Mouse (Mus musculus): Measurements from ENCODE around the gene Txndc16.

Txndc16 gene

DNA sequence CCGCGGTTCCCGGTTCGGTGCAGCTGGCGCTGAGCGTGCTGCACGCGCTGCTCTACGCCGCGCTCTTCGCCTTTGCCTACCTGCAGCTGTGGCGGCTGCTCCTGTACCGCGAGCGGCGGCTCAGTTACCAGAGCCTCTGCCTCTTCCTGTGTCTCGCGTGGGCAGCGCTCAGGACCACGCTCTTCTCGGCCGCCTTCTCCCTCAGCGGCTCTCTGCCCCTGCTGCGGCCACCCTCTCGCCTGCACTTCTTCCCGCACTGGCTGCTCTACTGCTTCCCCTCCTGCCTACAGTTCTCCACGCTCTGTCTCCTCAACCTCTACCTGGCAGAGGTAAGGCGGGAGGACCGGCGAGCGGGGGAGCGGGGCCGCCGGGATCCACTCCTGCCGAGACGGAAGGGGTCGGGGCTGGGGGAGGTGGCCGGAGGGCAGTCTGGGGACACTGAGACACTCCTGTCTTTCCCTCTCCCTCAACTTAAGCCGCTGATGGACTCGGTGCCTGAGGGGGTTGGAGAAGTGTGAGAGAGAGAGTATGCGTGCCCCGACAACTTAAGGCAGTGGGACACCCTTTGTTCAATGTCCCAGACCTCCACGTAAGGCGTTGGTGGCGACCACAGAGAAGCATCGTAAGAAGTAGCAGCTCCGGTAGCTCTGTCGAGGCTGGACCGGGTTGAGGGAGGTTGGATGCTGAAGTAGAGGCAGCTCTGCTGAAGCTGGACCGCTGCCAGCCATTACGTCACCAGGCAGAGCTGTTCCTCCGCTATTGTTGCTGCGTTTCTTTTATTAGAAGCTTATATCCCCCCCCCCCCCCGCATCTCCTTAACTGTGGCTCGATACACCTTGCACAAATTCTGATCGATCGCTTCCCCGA, at the start of gene Txndc16:
Gene Txndc16, minus strand, starts transcription at position 239 of the 867 bp plus-strand sequence.
- peak; percentile 82 for DNase-seq (ENCODE audit: low spot score)

- DNase-seq (ENCODE audit: low spot score): no peak
These were observed 43.9 kb upstream of the Txndc16 start for GRCm38 (mm10) chr14:45263831-45264592.

GRCm38 (mm10) chr14:45251548-45252076, 31.5 kb upstream of the Txndc16 start:
- no peak for DNase-seq (ENCODE audit: low spot score)

- peak; percentile 8 for DNase-seq (ENCODE audit: low spot score)
These were observed 21.5 kb upstream of the Txndc16 start for GRCm38 (mm10) chr14:45241613-45242012.

DNA sequence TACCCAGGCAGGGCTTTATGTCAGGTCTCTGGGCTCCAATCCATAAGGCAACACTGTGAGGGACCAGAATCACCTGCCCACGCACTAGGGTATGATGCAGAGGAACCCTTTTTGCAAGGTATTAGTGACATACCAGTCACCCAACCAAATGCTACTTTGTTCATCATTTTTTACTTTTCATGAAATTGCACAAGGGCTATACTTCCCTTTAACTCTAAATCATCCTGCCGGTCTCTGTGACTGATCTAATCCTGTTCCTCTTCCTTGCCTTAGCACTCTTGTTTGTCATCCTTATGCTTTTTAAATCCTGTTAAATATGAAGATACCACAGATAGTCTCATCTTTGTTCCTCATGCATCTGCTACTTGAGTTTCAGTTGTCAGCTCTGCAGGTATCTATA, 18.9 kb upstream of the Txndc16 start:
- no peak for DNase-seq (ENCODE audit: low spot score)

GRCm38 (mm10) chr14:45220957-45221630, 966 bp upstream of the Txndc16 start:
- DNase-seq (ENCODE audit: low spot score): no peak

DNA sequence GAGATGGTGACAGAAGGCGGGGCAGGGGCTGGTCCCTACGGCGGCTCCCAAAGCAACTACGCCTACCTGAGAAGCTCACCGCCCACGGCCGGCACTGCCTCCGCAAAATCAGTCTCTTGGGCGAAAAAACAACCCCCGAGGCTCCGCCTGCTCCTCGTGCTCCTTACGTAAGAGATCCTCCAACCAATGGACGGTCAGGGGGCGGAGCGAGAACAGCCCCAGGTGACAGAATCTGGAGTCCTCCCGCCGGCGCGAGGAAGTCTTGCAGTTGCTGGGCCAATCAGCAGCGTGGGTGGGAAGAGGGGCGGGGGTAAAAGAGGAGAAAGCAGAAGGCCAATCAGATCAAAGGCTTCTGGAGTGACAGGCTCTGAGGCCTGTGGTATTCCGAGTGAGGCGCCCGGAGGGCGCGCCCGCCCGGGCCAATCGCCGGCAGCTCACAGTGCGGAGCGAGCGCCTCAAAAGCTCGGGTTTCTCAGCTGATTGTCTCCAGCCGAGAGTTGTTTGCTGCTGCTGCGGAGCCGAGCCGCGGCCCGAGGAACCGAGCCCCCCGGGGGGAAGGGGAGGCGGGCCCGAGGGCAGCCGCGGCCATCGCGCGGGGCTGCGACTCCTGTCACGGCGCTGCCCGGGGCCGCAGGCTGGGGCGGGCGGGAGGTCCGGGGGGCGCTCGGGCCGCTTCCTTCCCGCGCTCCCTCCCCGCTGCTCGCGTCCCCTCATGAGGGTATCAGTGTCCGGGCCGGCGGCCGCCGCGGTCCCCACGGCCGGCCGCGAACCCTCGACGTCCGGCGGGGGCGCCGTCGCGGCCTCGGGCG, 643 bp downstream of the Txndc16 start, which contains the start of gene Gpr137c:
Gene Gpr137c, plus strand, starts transcription at position 437 of the 809 bp plus-strand sequence.
- peak; percentile 100 for DNase-seq (ENCODE audit: low spot score)

- DNase-seq (ENCODE audit: low spot score): no peak
These were observed 2.4 kb downstream of the Txndc16 start for GRCm38 (mm10) chr14:45217693-45218092.

DNA sequence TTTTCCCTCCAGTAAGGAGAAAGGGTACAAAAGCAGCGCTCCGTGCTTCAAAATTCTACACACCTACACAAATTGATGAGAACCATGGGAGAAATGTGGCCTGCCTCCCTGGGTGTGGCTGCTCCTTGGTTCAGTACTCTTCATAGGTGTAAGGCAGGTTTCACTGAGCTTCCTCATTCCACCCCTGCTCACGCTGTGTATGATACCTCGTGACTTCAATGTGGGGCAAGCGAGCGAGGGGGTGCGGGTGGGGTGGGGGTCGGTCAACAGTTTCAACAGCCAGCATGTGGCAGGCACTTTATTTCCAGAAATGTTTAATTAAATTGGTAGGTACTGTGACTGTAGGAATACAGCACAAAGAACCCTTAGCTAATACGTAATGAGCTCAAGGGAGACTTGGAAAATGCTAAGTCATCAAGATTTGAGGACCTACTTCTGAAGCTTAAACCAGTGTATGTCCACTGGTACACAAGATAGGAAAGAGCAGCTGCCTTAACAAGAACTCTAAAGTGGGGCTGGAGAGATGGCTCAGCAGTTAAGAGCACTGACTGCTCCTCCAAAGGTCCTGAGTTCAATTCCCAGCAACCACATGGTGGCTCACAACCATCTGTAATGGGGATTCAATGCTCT, 3.3 kb downstream of the Txndc16 start:
- DNase-seq (ENCODE audit: low spot score): no peak

DNA sequence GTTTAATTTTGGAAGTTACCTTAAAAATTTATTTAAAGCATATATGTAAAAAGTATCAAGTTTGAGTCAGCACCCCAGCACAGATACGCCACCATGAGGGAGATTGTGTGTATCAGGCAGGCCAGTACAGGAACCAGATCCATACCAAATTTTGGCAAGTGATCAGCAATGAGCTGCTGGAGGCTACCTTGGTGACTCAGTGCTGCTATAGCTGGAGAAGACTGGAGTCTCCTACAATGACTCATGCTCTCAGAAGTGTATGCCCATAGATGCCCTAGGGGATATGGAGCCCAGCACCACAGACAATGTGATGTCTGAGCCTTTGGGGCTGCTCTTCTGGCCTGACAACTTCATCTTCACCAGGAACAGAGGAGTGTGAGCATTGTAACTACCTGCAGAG, 8.7 kb downstream of the Txndc16 start:
- DNase-seq (ENCODE audit: low spot score): no peak

GRCm38 (mm10) chr14:45210683-45211082, 9.4 kb downstream of the Txndc16 start:
- no peak for DNase-seq (ENCODE audit: low spot score)

DNA sequence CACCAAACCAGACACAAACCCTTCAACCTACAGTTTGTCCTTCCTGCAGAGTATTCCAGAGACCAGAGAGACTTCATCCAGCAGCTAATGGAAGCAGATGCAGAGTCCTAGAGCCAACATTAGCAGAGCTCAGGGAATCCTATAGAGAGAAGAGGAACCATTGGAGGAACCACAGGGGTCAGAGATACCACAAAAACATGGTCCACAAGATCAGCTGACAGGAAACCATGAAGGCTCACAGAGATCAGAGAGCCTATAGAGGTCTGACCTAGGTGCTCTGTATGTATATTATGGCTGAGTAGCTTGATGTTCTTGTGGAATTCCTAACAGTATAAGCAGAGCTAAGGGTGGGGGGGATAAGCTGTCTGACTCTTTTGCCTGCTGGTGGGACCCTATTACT, 19.5 kb downstream of the Txndc16 start:
- DNase-seq (ENCODE audit: low spot score): no peak

- no peak for DNase-seq (ENCODE audit: low spot score)
These were observed 29.1 kb downstream of the Txndc16 start for GRCm38 (mm10) chr14:45190999-45191398.

DNA sequence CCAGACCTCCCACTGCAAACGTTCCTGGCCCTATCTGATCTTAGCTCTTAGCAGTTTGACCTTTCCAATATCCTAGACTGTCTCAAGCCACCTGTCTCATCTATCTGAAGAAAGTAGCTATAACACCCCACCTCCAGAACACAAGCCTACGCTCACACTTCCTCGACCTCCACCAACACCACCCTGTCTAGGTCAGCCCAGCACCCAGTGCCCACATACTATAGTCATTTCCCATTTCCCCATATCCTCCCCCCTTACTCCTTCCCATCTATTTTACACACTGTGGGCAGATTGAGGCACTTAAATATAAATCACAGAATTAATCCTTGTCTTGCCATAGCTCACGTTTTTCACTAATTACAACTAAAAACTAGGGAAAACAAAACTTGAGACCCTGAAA, 38.5 kb downstream of the Txndc16 start:
- no peak for DNase-seq (ENCODE audit: low spot score)

- DNase-seq (ENCODE audit: low spot score): no peak
These were observed 40.5 kb downstream of the Txndc16 start for GRCm38 (mm10) chr14:45179606-45180005.

- no peak for DNase-seq (ENCODE audit: low spot score)
These were observed 40.9 kb downstream of the Txndc16 start for GRCm38 (mm10) chr14:45179186-45179585.

- no peak for DNase-seq (ENCODE audit: low spot score)
These were observed 45.0 kb downstream of the Txndc16 start for GRCm38 (mm10) chr14:45175012-45175740.

DNA sequence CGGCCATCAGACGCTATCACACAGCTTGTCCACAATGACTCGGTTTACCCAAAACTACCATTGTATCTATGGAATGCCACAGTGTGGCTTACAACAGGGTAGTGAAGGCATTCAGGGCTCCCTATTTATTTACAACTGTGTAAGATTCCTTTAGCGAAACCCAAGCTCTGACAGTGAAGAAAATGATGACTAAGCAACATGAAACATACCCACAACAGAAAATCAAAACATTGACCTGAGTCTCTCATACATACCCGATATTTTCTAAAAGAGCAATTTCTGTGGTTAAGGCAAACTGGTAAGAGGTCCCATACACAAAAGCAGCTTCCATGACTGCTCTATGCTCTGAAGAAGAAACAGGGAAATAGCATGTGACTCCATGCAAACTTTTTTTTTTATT, 47.9 kb downstream of the Txndc16 start:
- no peak for DNase-seq (ENCODE audit: low spot score)

- no peak for DNase-seq (ENCODE audit: low spot score)
These were observed 52.8 kb downstream of the Txndc16 start for GRCm38 (mm10) chr14:45167366-45167765.

- peak; percentile 53 for DNase-seq (ENCODE audit: low spot score)
These were observed 64.5 kb downstream of the Txndc16 start for GRCm38 (mm10) chr14:45155511-45156173.
